Mouse (Mus musculus) limb, embryonic 15.5 days (tissue): ENCODE data around the gene S100a16. TPM values are rescaled to one million over a fixed set of nuclear protein-coding genes. Genes with fewer than 3 reads are reported as not detected.

ENCODE experiments used
- ATAC-seq: fragments of 200-750 bp; cut with Nextera tagmentation; 2 replicates; pipeline ENCODE4 v1.8.0; 2017; ENCODE audit warnings: low read depth, moderate TSS enrichment; ENCODE audit not compliant: insufficient number of reproducible peaks, low FRiP score, low TSS enrichment
- H3K27ac ChIP-seq: fragments of 300-500 bp; sonication (generic); 2 replicates; pipeline ENCODE4 v1.5.1; 2015; ENCODE audit warnings: moderate library complexity, mild to moderate bottlenecking, inconsistent platforms
- H3K27me3 ChIP-seq: fragments of 300-500 bp; sonication (generic); 2 replicates; pipeline ENCODE4 v1.6.1; 2015; ENCODE audit warnings: inconsistent platforms
- H3K36me3 ChIP-seq: fragments of 300-500 bp; sonication (generic); 2 replicates; pipeline ENCODE4 v1.6.1; 2015; ENCODE audit warnings: inconsistent platforms
- H3K4me1 ChIP-seq: fragments of 300-500 bp; sonication (generic); 2 replicates; pipeline ENCODE4 v1.6.1; 2015; ENCODE audit warnings: inconsistent platforms
- H3K4me2 ChIP-seq: fragments of 300-500 bp; sonication (generic); 2 replicates; pipeline ENCODE4 v1.6.1; 2015; ENCODE audit warnings: mild to moderate bottlenecking, inconsistent platforms
- H3K4me3 ChIP-seq: fragments of 300-500 bp; sonication (generic); 2 replicates; pipeline ENCODE4 v1.5.1; 2015; ENCODE audit warnings: mild to moderate bottlenecking, inconsistent platforms
- H3K9ac ChIP-seq: fragments of 300-500 bp; sonication (generic); 2 replicates; pipeline ENCODE4 v1.6.1; 2015; ENCODE audit warnings: inconsistent platforms
- H3K9me3 ChIP-seq: fragments of 300-500 bp; sonication (generic); 2 replicates; pipeline ENCODE4 v1.6.1; 2016; ENCODE audit warnings: inconsistent platforms
- WGBS: fragments of 180-500 bp; shearing (Covaris S2); methylation state at CpG from one replicate; pipeline ENCODE4 v1.1.7; 2015; 5-methylcytosine and 5-hydroxymethylcytosine counted together
- polyA plus RNA-seq: library from polyadenylated mRNA; unstranded; fragments of >200 nt; fragmentation: Nextera tagmentation; extraction: Ambion mirVana; gene quantifications from 2 replicates; pipeline ENCODE4 v1.2.1, GENCODE M21; 2015

The S100a16 gene
- polyA plus RNA-seq, 1 experiment from 2014 or later: 426 TPM

DNA sequence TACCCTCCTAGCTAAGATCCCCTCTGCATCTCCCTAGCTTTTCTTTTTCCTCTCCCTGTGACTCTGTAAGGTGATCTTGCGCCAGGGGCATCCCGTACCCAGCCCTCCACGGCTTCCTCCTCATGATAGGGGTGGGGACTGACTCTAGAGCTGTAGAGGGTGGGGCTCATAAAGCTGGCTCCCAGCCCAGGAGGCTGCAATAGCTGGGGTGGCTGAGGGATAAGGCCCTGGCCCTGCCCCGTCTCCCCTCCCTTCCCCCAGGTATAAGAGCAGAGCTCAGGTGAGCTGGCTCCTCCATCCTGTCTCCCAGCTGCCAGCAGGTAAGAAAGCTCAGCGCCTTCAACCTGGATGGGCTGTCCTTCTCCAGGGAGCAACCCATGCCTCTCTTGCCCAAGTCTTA lies 10.5 kb upstream of the S100a16 start, which contains the start of gene S100a14:
Gene S100a14, plus strand, starts transcription at position 277 of the 400 bp plus-strand sequence.
- peak within 1 kb of the TSS; percentile 10; the same call in 1 of the 2 replicates for H3K4me2 ChIP-seq
- peak; percentile 70; the same call in 1 of the 2 replicates for ATAC-seq
- no peak within 1 kb of the TSS for H3K9ac ChIP-seq
- H3K4me3 ChIP-seq: peak within 1 kb of the TSS; percentile 20
- H3K4me1 ChIP-seq: peaks cover 13% of the 10 kb centered on the region; the same call in 1 of the 2 replicates
- no peaks in the 10 kb centered on the region for H3K27me3 ChIP-seq
- no peaks in the 10 kb centered on the region for H3K9me3 ChIP-seq
- H3K36me3 ChIP-seq: no peaks in the 10 kb centered on the region
- peak within 1 kb of the TSS; percentile 73 for H3K27ac ChIP-seq
- 48% methylated on average over 5 of the region's 5 CpGs for WGBS

DNA sequence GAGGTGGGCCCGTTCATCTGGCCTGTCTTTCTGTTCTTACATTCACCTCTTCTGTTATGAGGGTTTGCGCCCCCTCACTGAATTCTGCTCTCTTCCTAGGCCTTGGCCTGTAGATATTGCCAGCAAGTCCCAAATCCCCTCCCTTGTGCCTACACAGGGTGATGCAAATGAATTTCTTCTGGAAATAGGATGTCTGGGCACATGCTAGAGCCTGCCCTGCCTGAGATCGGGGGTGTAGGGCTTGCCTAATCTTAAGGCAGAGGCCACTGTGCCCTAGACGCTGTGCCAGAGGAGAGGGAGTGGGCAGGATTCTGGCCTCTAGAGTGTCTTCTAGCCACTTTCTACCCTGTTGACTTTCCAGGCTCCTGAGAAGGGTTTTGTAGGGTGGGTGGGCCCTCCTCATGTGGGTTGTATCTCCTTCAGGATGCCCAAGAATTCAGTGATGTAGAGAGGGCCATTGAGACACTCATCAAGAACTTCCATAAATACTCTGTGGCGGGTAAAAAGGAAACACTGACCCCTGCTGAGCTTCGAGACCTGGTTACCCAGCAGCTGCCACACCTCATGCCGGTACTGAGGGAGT lies 9.7 kb upstream of the S100a16 start:
- Histone ChIP-seq H3K4me3 (peak overlapping the region; percentile 20), H3K9ac (no peak overlapping the region), H3K4me1 (peaks cover 13% of the 10 kb centered on the region; the same call in 1 of the 2 replicates), H3K27me3 (no peaks in the 10 kb centered on the region), H3K27ac (peak overlapping the region; percentile 33; the same call in 1 of the 2 replicates), H3K9me3 (no peaks in the 10 kb centered on the region), H3K4me2 (peak overlapping the region; percentile 10; the same call in 1 of the 2 replicates), H3K36me3 (no peaks in the 10 kb centered on the region)
- 78% methylated on average over 7 of the region's 7 CpGs for WGBS
- ATAC-seq: no peak

DNA sequence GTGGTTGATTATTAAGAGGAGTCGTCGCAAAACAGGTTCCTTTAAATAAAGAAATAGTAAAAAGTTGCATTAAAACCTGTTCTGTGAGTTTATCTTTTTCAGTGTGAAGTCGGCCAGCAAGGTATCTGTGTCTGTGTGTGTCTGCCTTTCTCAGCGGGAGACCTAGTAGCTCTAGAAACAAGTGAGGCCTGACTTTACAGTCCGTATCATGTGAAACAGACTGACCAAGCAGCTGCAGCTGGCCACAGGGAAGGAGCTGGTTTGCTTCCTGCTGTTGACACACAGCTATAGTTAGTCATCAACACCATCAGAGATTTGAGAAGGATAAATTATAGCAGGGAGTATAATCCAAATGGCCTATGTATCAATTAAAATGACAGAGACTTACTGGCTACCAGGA lies 5.3 kb upstream of the S100a16 start:
- H3K9ac ChIP-seq: no peak overlapping the region
- no peak overlapping the region for H3K4me2 ChIP-seq
- no peak overlapping the region for H3K4me3 ChIP-seq
- ATAC-seq: no peak
- H3K9me3 ChIP-seq: no peaks in the 10 kb centered on the region
- H3K27ac ChIP-seq: no peak overlapping the region
- H3K4me1 ChIP-seq: peaks cover 4% of the 10 kb centered on the region
- no peaks in the 10 kb centered on the region for H3K27me3 ChIP-seq
- 60% methylated on average over 5 of the region's 5 CpGs for WGBS
- no peaks in the 10 kb centered on the region for H3K36me3 ChIP-seq

DNA sequence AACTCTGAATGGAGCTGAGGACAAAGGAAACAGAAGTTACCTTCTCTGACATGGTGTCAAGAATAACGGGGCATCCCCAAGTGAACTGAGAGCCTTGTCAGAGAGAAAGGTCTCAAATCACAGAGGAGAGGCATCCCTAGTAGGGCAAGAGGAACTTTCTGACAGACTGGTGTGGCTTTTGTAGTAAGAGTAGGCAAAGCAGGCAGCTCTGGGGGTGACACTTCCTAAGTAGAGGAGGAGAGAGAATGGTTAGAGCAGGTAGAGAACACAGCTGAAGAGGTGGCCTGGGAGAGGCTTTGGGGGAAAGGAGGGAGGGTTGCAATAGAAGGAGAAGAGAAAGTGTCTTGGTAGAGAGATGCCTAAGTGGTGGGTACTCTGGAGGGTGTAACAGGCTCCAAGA lies 1.6 kb upstream of the S100a16 start:
- H3K4me1 ChIP-seq: peaks cover 17% of the 10 kb centered on the region
- H3K4me3 ChIP-seq: no peak overlapping the region
- no peak overlapping the region for H3K9ac ChIP-seq
- H3K27me3 ChIP-seq: no peaks in the 10 kb centered on the region
- H3K27ac ChIP-seq: no peak overlapping the region
- no peaks in the 10 kb centered on the region for H3K9me3 ChIP-seq
- no peaks in the 10 kb centered on the region for H3K36me3 ChIP-seq
- H3K4me2 ChIP-seq: no peak overlapping the region
- WGBS: 71% methylated on average over 1 of the region's 1 CpGs
- ATAC-seq: no peak

DNA sequence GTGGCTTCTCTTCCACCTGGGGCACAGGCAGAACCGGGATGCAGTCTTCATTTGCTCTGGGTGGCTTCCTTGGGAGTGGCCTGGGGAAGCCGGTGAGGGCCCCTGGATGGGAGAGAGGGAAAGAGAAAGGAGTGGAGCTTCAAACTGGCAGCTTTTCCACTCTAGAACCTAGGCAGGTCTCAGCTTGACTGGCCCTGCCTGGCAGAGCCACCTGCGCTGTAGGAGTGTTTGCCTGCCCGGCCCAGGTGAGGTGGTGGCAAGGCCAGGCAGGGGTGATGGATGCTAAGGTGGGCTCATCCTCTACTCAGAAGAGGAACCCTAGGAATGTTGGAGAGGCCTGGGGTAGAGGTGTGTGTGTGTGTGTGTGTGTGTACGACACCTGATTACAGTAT lies 847 bp downstream of the S100a16 start:
- H3K4me3 ChIP-seq: peak overlapping the region; percentile 29
- H3K9me3 ChIP-seq: no peaks in the 10 kb centered on the region
- H3K27me3 ChIP-seq: no peaks in the 10 kb centered on the region
- H3K36me3 ChIP-seq: no peaks in the 10 kb centered on the region
- WGBS: 72% methylated on average over 5 of the region's 5 CpGs
- no peak overlapping the region for H3K9ac ChIP-seq
- ATAC-seq: no peak
- H3K4me1 ChIP-seq: peaks cover 31% of the 10 kb centered on the region
- H3K27ac ChIP-seq: peak overlapping the region; percentile 75
- H3K4me2 ChIP-seq: peak overlapping the region; percentile 31

DNA sequence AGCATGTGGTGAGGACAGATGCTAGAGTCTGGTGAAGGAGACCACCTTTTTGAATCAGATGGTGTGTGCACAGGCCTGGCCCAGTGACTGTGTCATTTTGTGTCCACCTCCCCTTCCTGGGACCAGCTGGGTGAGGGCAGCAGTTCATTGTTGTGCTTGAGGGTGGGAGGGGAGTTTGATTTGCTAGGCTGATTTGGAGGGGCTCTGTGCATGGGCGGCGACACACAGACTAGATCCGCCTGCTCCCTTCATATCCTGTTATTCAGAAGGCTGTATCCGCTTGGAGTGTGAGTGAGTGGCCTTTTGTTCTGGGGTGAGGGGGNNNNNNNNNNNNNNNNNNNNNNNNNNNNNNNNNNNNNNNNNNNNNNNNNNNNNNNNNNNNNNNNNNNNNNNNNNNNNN lies 3.9 kb downstream of the S100a16 start:
- no peaks in the 10 kb centered on the region for H3K36me3 ChIP-seq
- H3K4me3 ChIP-seq: peak overlapping the region; percentile 3; the same call in 1 of the 2 replicates
- H3K4me2 ChIP-seq: 0 out of 2 replicates have a peak overlapping the region, but pooled peaks have one; percentile 12
- H3K27ac ChIP-seq: peak overlapping the region; percentile 48; the same call in 1 of the 2 replicates
- peaks cover 31% of the 10 kb centered on the region for H3K4me1 ChIP-seq
- no peaks in the 10 kb centered on the region for H3K9me3 ChIP-seq
- WGBS: 68% methylated on average over 4 of the region's 4 CpGs
- no peak overlapping the region for H3K9ac ChIP-seq
- no peak for ATAC-seq
- H3K27me3 ChIP-seq: no peaks in the 10 kb centered on the region

DNA sequence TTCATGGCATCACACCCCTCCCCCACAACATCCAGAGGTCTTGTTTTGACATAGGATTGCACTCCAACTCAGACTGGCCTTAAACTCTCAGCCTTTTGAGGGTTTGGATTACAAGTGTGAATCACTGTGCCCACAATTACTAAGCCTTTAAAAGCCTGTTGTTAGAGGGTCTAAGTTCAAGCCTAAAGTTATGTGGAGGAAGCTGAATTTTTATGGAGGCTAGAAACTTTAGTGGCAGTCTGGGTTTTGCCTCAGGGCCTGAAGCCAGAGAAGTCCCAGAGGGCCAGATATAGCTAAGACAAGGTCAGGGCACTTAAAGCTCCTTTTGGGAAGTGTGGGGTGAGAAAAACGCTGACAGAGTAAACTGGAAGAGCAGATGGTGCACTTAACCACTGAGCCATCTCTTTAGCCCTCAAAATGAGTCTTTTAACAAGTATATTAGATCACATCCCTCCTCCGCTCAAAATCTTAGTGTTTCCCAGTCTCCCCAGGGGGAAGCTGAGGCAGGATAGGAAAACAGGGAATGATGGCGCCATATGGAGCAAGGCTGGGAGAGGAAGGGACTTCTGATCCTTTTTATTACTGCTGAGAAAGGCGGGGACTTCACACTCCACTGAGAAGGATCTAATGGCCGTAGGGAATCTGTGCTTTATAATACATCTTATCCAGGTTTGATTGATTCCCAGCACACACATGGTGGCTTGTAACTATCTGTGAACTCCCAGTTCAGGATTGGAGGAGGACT lies 12.8 kb downstream of the S100a16 start:
- Histone ChIP-seq H3K27ac (no peak overlapping the region), H3K36me3 (no peaks in the 10 kb centered on the region), H3K4me2 (no peak overlapping the region), H3K4me1 (peaks cover 3% of the 10 kb centered on the region; the same call in 1 of the 2 replicates), H3K9ac (no peak overlapping the region), H3K27me3 (no peaks in the 10 kb centered on the region), H3K9me3 (no peaks in the 10 kb centered on the region), H3K4me3 (no peak overlapping the region)
- 35% methylated on average over 5 of the region's 5 CpGs for WGBS
- no peak for ATAC-seq

DNA sequence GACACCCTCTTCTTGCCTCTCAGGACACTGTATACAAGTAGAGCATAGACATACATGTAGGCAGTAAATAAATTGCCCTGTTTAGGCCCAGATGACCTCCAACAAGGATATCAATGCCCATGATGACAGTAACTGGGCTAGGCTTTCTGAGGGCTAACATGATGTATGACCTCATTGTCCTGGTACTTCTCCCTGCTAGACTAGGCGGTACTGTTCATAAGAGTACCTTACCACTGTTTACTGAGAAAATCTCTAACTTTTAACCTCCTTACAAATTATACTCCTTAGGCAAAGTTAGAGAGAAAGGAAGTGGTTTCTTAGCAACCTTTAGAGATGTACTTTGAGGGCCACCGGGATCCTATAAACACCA lies 13.4 kb downstream of the S100a16 start:
- no peaks in the 10 kb centered on the region for H3K9me3 ChIP-seq
- H3K4me3 ChIP-seq: no peak overlapping the region
- 71% methylated on average over 2 of the region's 2 CpGs for WGBS
- no peak overlapping the region for H3K4me2 ChIP-seq
- peaks cover 3% of the 10 kb centered on the region; the same call in 1 of the 2 replicates for H3K4me1 ChIP-seq
- no peaks in the 10 kb centered on the region for H3K36me3 ChIP-seq
- no peak overlapping the region for H3K9ac ChIP-seq
- H3K27ac ChIP-seq: no peak overlapping the region
- H3K27me3 ChIP-seq: no peaks in the 10 kb centered on the region
- no peak for ATAC-seq

DNA sequence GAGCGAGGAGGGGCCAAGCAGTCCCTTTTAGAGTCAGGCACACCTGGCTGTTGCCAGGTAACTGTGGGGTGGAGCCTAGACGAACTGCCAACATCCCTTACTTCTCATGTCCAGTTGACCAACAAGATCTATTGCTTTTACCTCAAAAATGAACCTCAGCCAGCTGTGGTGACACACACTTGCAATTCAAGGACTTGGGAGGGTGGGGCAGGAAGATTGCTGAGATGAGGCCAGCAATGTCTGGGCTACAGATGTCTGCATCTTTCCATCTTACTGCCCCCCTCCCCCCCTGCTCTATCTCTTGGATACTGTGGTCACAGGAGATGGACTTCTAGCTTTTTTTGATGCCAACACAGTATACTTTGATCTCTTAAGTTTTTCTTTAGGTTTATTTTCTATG lies 15.2 kb downstream of the S100a16 start:
- no peaks in the 10 kb centered on the region for H3K27me3 ChIP-seq
- H3K27ac ChIP-seq: no peak overlapping the region
- H3K4me1 ChIP-seq: peaks cover 7% of the 10 kb centered on the region
- H3K4me2 ChIP-seq: no peak overlapping the region
- no peaks in the 10 kb centered on the region for H3K9me3 ChIP-seq
- H3K9ac ChIP-seq: no peak overlapping the region
- H3K36me3 ChIP-seq: no peaks in the 10 kb centered on the region
- ATAC-seq: no peak
- no peak overlapping the region for H3K4me3 ChIP-seq
- WGBS: 80% methylated on average over 2 of the region's 2 CpGs

DNA sequence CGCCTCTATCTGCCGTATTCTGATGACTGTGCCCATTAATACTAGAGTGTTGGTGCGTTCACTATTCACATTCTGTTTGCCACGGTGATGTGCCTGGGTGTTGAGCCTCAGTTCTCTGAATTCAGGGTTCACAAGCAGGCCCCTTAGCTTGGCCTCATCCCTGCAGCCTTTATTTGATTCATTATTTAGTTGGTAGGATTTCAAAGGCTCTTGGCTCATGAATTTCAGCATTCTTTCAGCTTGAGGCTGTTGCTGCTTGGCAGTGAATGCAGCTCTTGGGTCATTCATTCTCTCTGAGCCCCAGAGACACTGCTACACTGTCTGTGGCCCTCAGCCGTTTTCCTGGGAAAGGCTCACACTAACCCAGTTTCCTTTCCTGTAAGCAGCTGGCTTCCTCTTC lies 18.9 kb downstream of the S100a16 start:
- H3K36me3 ChIP-seq: no peaks in the 10 kb centered on the region
- 51% methylated on average over 5 of the region's 5 CpGs for WGBS
- no peak overlapping the region for H3K4me2 ChIP-seq
- 0 out of 2 replicates have a peak overlapping the region, but pooled peaks have one; percentile 43 for H3K27ac ChIP-seq
- H3K9ac ChIP-seq: no peak overlapping the region
- no peaks in the 10 kb centered on the region for H3K27me3 ChIP-seq
- ATAC-seq: no peak
- no peaks in the 10 kb centered on the region for H3K9me3 ChIP-seq
- no peak overlapping the region for H3K4me3 ChIP-seq
- peaks cover 7% of the 10 kb centered on the region; the same call in 1 of the 2 replicates for H3K4me1 ChIP-seq

DNA sequence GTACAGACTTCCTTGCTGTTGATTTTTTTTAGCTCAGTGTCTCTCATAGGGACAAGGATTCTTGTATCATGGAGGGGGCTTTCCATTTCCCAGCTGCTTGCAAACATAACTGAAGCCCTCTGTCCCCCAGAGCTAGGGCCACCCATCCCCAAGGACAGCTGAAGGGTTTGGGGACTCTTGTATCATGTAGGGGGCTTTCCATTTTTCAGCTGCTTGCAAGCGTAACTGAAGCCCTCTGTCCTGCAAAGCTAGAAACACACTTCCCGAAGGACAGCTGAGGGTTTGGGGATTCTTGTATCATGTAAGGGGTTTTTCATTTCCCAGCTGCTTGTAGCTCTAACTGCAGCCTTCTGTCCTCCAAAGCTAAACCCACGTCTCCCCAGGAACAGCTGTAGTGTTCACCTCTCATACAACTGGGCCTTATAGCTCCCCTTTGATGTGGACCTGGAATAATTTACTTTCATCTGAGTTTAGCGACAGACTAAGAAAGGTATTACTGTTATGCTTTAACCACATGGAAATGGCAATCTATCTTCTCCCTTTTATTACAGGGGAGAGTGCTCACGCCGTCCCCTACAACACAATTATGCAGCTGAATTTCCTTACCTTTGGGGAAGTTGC lies 23.1 kb downstream of the S100a16 start, which contains the start of gene S100a3:
Gene S100a3, plus strand, starts transcription at position 571 of the 621 bp plus-strand sequence.
- no peaks in the 10 kb centered on the region for H3K9me3 ChIP-seq
- peak within 1 kb of the TSS; percentile 8; the same call in 1 of the 2 replicates for H3K27ac ChIP-seq
- H3K27me3 ChIP-seq: no peaks in the 10 kb centered on the region
- H3K4me3 ChIP-seq: no peak within 1 kb of the TSS
- no peaks in the 10 kb centered on the region for H3K36me3 ChIP-seq
- H3K9ac ChIP-seq: no peak within 1 kb of the TSS
- no peak within 1 kb of the TSS for H3K4me2 ChIP-seq
- H3K4me1 ChIP-seq: peaks cover 7% of the 10 kb centered on the region; the same call in 1 of the 2 replicates
- no peak for ATAC-seq
- 63% methylated on average over 6 of the region's 6 CpGs for WGBS

DNA sequence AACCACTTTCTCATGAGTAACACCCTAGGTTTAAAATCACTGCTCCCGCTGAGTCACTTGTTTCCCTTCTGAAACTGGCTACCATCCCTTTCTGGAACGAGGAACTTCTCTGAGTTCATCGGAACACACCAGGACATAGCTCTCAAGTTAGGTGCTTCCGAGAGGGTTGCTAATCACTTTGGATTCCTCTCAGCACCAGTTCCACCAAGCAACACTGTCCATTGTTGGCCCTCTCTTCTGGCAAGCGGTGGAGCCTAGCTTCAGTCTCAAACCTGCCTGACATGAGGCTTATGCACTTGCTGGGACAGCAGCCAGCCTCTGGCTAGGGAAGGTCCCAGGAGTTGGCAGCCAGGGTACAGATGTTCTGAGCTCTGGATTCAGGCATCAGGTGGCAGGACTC lies 37.6 kb downstream of the S100a16 start:
- H3K36me3 ChIP-seq: no peaks in the 10 kb centered on the region
- no peaks in the 10 kb centered on the region for H3K27me3 ChIP-seq
- H3K27ac ChIP-seq: no peak overlapping the region
- H3K4me2 ChIP-seq: no peak overlapping the region
- H3K9me3 ChIP-seq: no peaks in the 10 kb centered on the region
- H3K4me3 ChIP-seq: no peak overlapping the region
- 79% methylated on average over 5 of the region's 5 CpGs for WGBS
- no peak overlapping the region for H3K9ac ChIP-seq
- H3K4me1 ChIP-seq: peaks cover 6% of the 10 kb centered on the region
- ATAC-seq: no peak
